Mouse (Mus musculus): ENCODE results near the gene Arhgef12.
"Not testable (repeated sequence)": the region's sequence is repeated elsewhere in the genome, so short reads cannot be mapped to it uniquely, and the experiment has no call there.

The Arhgef12 gene

DNA sequence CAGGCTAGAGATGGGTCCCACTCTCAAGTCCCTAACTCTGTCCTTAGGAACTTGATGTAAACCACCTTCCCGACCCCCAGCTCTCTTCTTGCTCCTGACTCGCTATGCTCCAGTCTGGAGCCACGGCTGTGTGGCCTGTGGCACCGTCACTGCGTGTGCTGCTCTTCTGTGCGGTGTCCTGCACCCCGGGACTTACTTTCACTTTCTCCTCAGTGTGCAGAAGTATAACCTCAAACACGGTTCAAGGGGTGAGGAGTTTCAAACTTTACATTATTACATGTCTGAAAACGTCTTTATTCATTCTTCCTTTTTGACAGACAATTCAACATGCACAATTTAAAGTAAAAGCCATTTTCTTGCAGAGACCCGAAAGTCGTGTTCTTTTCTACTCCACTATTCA is 111.7 kb downstream of the Arhgef12 start:
- DNase-seq = no peak

DNA sequence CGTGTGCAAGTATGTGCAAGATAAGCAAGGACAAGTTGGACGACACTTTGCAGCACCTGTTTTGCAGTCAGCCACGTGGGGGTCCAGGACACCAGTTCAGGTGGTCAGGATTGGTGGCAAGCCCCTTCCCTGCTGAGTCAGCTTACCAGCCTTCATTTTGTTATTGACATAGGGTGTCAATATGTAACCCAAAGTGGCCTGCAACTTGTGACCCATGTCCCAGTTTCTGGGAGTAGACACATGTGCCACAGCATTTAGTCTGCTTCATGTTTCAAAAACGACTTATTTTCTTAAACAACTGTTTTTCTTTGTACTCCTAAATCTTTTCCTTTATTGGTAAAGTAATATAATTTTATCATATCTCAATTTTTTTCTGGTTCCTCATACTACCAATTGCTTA is 112.3 kb downstream of the Arhgef12 start:
- DNase-seq = no peak

DNA sequence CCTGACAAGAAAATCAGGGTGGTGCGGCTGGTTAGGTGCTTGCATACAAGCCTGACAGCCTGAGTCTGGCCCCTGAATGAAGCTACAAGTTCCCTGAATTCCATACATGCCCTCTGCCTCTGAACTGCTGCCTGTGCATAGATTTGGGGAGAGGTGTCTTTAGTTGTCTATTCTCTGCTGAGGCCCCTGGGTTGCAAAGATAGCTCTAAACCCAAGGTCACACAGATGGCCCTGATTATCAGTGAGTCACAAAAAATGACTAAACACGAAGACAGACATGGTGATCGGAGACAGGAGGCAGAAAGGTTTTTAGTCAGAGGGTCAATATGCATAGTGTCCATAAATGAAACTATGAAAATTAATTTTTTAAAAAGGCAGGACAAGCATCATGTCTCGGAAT is 113.4 kb downstream of the Arhgef12 start:
- no peak for DNase-seq

DNA sequence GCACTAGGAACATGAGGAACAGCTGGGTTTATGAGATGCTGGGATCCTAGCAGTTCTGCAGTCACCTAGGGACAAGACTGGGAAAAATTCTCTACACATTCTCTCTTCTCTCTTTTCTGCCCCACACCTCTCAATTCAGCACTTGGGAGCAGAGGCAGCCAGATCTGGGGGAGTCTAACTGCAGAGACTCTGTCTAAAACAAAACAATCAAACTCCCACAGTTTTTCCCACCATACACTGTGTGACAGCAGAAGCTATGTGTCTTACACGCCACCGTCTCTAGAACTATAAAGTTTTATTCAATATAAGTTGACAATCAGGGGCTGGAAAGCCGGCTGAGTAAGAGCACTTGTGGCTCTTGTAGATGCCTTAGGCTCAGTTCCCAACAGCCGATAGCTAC is 119.1 kb downstream of the Arhgef12 start:
- no peak for DNase-seq

DNA sequence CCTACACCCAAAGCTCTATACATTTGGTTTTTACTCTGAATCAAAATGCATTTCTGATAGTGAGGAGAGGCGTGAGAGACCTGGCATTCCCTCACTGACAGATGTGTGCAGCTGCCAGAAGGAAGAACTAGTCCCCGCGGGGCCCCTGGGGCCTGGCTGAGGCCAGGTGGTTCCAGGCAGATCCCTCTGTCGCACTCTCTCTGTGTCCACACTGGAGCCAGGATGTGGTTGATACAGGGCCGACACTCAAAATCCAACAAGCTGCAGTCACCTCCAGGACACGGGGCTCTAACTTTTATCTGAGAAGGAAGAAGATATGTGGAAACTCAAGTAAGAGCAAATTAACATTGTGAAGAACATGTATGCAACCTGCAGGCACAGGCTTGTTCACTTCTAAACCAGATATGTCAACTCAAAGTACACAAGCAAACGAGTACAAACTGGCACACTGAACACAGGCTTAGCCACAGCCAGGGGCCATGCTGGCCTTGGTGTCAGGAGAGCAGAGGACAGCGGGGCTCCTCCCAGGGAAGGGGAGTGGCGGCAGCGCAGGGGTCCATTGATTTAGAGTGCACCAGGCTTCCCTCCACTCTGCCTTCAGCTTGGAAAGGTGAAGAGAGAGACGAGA is 138.0 kb downstream of the Arhgef12 start:
- no peak for DNase-seq

DNA sequence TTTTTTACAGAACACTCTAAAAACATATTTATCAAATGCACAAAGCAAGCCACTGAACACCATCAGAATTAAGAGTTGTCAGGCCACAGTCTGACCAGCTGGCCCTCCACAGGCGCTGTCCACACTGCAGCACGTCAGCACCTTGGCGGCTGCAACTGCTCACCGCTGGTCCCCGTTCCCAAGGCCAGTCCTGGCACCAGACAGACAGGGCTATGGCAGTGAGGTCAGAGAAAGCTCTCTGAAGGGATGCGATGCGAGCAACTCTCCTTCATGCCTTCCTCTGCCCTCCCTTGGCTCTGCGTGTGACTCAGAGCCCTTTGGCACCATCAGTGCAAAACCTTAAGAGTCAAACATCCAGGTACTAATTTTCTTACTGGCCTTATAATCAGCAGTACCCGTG is 139.3 kb downstream of the Arhgef12 start:
- no peak for DNase-seq

DNA sequence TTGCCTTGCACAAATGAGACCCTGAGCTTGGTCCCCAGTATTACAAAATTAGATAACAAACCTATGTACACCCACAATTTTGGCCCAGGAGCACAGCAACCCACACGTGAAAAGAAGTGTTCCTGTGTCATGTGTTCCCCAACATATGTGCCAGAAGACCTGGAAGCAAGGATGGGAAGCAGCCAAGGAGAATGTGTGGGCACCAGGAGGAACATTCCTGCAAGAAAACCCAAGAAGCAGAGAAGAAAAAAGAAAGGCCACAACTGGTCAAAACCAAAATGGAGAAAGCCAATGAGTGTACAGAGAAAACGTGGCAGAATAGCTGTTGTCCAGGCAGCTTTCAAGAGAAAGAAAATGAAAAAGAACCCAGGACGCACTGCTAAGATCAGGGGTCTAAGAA is 142.2 kb downstream of the Arhgef12 start:
- not testable (repeated sequence) for DNase-seq

DNA sequence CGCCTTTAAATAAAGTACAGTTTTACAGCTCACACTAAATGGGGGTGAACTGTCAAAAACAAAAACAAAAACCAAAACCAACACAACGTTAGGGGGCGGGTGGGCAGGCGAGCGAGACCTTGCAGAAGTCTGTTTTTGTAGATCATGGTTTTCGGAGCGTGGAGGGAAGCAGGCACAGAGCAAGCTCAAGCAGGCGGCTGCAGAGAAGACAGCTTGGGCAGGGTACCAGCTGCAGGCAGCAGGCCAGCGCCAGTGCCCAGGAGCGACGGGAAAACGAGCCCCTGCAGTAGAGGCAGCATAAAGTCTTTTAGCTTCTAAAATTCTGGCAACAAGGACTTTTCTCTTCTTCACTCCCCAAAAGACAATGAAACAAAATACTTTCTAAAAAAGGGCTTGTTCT is 142.7 kb downstream of the Arhgef12 start:
- DNase-seq = no peak

DNA sequence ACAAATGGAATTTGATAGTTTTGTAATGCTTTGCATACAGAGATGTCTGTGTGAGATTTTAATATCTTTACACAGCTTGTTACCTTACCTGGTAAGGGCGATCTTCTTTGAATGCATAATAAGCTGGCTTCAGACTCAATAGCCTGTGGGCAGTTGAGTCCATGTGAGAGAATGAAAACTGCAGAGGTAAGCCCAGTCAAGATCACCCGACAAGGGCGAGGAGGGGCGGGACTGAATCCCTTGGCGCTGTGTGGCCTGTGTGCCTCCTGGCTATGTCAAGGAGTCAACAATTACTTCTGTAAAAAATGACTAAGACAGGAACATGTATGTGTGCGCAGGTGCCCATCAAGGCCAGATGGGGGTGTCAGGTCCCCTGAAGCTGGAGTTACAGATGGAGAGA is 144.5 kb downstream of the Arhgef12 start:
- DNase-seq = peak; percentile 18 to 43

DNA sequence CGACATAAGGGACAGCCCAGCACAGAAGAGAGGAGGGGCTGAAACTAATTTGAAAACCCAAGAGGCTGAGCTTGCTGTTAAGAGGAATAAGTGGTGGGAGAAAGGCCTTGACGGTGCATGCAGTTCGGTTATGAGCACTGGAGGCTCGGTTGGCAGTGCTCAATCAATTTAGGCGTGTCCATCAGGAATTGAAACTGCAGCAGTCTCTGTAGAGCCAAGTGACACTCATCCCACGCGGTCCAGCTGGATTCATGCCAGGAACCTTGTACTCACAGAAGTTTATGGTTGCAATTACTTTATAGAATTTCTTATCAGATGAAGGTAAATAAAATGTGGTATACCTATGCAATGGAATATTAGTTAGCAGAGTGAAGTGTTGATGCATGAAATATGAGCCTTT is 148.6 kb downstream of the Arhgef12 start:
- peak in 1 of 2 experiments; percentile 21 for DNase-seq

DNA sequence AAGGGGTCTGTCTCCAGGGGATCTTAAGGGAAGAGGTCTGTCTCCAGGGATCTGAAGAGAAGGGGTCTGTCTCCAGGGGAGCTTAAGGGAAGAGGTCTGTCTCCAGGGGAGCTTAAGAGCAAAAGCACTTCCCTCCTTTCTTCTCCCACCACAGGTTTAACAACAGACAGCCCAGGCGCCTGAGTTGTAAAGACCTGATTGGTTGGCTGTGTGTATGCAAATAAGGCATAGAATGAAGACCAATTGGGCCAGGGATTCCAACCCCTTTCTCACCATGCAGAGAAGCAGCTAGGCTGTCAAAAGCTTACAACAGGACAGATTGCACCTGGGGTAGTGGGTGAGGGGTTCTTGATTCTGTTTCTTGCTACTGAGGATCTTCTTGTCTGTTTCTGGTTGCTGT is 158.7 kb downstream of the Arhgef12 start:
- DNase-seq = no peak

DNA sequence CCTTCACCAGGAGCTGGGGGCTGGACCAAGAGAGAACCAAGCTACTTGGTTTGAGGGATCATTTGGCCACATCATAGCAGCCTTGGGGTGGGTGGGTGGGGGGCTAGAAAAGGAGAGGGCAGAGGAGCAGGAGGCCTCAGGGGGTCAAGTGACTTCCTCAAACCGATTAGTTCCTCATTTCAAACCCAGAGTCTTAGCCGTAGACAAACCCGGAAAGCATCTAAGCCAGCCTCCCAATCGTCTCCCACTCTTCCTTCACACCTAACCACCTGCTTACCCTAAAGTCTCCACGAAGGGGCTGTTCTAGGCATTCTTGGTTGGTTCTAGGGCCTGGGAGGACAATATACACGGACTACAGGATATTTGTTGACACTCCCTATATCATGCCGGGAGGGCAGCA is 161.9 kb downstream of the Arhgef12 start:
- no peak for DNase-seq

DNA sequence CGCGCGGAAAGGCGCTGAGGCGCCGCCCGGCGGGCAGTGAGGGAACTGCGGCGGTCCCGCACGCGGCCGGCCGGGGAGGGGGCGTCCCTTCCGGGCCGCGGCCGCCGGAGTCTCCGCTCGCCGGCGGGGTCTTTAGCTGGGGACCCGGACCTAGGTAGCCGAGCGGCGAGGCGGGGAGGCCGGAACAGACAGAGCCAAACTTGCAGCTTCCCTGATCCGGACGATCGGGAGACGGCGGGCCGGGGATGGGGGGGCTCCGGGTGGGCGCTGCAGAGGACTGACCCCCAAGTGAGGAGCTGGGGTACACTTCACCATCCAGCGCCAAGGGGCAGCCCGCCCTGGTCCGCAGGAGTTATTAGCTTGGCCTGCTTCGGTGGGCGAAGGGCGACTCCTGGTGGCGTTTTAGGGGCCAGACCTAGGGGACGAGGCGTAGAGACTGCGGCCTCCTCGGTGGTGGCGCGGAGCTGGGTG is 162.5 kb downstream of the Arhgef12 start:
- peak; percentile 82 to 93 for DNase-seq

DNA sequence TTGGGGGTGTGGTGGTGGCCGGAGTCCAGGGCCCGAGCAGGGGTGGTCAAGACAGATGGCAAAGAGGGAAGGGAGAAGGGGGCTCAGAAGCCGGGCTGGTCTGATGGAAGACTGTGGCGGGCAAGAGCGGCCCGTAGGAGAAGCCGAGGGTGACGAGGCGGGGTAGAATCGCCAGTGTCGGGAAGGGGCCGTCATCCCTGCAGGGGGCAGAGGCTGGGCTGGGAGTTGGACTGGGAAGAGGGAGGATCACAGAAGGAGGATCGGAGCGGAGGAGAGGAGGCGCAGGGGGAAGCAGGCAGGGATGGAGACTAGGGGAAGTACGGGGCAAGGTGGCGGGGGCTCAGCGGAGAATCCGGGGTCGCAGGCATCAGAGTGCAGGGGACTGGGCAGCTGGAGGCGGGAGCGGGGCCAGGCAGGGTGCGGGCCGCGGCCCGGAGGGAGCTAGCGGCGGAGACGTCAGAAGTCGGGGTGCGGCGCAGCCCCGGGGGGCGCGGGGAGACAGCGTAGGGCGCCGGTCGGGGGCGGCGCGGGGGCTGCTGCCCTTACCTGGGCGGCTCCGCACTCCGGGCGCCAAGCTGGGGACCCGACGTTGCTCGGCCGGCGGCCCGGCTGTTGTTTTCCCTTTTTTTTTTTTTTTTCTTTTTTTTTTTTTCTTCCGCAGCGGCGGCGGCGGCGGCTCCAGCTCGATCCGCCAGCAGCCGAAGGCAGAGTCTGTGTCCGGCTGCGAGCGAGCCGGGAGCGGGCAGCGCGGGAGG is 163.1 kb downstream of the Arhgef12 start, which contains the start of gene Grik4:
Grik4 (minus strand) TSS at position 713 of the 755 bp plus-strand sequence.
- DNase-seq = peak; percentile 28 to 64

DNA sequence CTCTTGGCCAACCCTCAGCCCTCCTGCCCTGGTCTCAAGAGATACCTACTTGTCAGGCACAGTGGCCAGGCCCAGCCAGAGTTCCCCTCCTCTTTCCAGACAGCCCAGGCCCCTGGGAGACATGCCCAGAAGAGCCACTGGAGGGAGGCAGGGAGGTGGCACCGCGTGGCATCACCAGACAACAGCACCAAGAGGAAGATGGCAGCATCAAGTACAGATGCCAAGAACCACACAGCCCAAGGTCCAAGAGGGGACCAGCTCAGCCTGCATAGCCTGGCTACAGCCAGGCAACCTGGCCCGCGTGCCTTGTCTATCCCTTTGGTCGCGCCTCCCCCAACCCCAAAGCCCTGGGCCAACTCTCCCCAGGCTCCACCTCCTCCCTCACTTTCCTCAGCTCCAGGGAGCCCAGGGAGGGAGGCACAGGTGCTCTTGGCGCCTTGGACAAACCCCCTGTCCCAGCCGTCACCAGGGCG is 163.9 kb downstream of the Arhgef12 start:
- DNase-seq = no peak

DNA sequence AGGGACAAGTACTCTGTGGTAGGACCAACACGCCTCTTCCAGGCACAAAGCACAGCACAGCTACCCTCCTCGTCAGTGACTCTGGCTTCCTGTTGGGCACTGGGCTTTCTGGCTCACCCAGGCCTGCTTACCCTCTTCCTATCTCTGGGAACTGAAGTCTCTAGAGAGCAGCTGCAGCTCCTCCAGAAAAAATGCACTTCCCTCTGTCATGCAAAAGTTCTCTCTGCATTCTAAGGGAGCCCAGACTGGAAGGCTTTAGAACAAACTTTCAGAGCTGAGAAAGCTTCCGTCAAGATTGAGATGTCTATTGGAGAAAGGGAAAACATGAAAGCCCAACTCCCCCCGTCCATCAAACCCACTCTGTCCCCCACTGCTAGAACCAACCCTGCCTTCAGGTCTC is 164.9 kb downstream of the Arhgef12 start:
- DNase-seq = no peak

DNA sequence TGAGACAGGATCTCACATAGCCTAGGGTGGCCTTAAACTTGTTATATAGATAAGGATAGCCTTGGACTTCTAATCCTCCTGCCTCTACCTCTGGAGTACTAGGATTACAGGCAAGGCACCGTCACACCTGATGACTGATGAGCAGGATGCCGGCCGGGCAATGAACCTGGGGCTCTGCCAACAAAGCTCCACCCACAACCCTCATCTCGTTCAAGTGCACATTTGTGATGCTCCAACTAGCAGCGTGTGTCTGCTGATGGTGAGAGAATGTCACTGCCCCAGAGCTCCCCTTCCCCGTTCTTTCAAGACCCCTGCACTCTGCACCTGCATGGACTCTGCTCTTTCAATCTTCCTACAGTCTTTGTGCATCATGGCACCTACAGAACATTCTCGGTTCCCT is 174.9 kb downstream of the Arhgef12 start:
- peak in 1 of 2 experiments; percentile 39 for DNase-seq

DNA sequence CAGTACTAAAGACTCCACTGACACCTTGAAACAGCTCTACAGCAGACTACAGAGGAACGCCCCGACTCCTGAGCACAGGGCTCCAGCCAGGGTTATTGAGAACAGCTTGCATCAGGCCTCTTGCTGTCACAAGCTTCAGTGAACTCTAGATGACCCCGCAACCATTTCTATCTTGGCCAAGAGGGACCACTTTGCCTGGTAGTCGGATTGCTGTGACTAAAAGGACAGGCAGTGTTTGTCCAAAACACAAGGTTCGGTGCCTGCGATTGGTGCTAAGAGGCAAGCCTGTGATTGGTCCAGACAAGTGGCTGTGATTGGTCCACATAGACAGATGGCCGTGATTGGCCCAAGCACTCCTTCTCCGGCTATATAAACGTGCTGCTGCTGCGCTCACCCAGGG is 179.5 kb downstream of the Arhgef12 start:
- DNase-seq = no peak

DNA sequence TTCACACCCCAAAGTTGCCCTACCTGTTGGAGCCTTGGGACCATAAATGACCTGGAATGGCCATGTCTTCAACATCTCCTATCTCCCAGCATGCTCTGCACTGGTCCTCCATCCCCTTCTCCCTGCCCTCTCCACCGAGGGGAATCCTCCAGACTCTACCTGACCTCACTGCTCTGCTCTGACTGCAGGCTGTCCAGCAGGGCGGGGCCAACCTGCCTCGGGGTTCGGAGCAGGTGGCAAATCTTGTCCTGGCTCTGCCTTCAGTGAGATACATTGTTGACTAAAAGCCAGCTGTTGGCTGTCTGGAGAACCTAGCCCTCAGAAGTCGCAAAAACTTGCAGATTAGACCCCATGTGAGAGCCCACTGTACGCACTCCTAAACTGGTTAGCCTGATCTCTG is 180.5 kb downstream of the Arhgef12 start:
- no peak for DNase-seq

DNA sequence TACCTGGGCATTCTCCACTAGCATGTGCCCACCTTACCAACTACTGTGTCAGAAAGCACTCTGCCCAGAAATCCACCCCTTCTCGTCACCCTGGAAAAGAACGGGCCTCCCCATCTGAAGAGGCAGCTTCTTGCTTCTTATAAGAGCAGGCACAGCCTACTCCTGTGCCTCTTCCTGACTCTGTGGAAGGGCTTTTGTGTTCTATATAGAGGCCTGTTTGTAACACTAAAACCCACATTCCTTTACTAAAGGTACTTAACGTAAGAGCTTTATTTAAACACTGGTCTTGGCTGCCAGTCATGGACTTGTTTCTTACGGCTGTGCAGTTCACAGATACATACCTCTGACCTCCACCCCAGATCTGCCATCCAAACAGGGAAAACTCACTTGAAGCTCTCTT is 185.2 kb downstream of the Arhgef12 start:
- DNase-seq = no peak

DNA sequence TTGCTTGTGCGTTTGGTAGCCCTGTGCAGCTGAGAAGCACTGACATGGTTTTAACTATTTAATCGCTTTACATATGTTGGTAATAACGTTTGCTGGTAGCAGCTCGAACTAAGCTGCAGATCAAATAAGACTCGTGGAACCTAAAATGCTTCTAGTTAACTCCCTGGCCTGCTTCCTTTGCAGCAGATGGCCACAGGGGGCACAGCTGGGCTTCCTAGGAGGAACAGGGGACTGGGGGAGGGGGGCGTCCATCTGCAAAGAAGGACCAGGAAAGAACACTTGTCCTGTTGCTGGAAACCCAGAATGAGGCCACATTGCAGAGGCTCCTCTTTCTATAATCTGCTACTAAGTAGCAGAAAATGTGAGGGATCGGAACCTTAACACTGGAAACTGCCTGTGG is 186.8 kb downstream of the Arhgef12 start:
- no peak for DNase-seq

DNA sequence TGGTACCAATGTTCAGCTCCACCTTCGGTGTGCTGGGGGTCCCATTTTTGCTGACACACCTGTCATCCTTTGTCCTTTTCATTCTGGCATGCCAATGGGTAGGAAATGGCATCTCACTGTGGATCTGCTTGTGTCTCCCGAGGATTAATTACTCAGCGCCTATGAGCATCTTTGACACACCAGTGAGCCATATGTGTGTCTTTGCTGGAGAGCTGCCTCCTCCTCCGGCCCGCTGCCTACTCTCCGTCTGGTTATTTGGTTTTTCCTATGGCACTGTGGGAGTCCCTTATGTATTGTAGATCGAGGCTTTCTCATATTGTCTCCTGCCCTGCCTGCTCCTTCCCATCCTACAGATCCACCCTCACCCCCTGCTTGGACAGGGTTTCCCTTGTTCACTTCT is 189.1 kb downstream of the Arhgef12 start:
- DNase-seq = no peak

Measured in kidney, postnatal 36 days (tissue).